Mouse (Mus musculus) layer of hippocampus, adult 18-20 months (tissue): ENCODE measurements around the gene Vmn2r10. TPM values are rescaled to one million over a fixed set of nuclear protein-coding genes. Genes with fewer than 3 reads are reported as not detected.
"Not testable (repeated sequence)": the region's sequence is repeated elsewhere in the genome, so short reads cannot be mapped to it uniquely, and the experiment has no call there.

ENCODE experiments used
- DNase-seq, 2 experiments: peaks; one replicate each; pipeline ENCODE4 v3.0.0; 2022; ENCODE audit warnings: low spot score in 2 of 2
- long read RNA-seq: library from polyadenylated mRNA; stranded (forward); transcript quantifications from one replicate; pipeline ENCODE4 v2.0.0, GENCODE M21; 2021
- total RNA-seq, 2 experiments: library from RNA; stranded (reverse); gene quantifications; 2 replicates each; pipeline ENCODE4 v1.2.3; 2021

The Vmn2r10 gene
- total RNA-seq = not detected
- long read RNA-seq = 0 reads

GRCm38 (mm10) chr5:109006427-109006826 is at the start of gene Vmn2r10:
Gene Vmn2r10, minus strand, starts transcription at chr5:109006527.
- DNase-seq = not testable (repeated sequence)

GRCm38 (mm10) chr5:109055286-109055685 is 49.0 kb upstream of the Vmn2r10 start:
- no peak for DNase-seq

GRCm38 (mm10) chr5:109032591-109032990 is 26.3 kb upstream of the Vmn2r10 start:
- no peak for DNase-seq

GRCm38 (mm10) chr5:108988924-108989323 is 17.4 kb downstream of the Vmn2r10 start:
- no peak for DNase-seq

Other genes with a start within 250 kb of the Vmn2r10 start
- not detected for gene Rnf212, start 231.5 kb downstream of the Vmn2r10 start, total RNA-seq
- gene Tmed11, start 211.2 kb downstream of the Vmn2r10 start, total RNA-seq = not detected
- gene Vmn2r8, start 197.7 kb downstream of the Vmn2r10 start, total RNA-seq = not detected
- gene Vmn2r9, start 153.9 kb downstream of the Vmn2r10 start, total RNA-seq = not detected
- not detected for gene Vmn2r11, start 53.0 kb upstream of the Vmn2r10 start, total RNA-seq
- gene Vmn2r12, start 91.4 kb upstream of the Vmn2r10 start, total RNA-seq = not detected
- gene Vmn2r13, start 185.7 kb upstream of the Vmn2r10 start, total RNA-seq = not detected
- gene Vmn2r14, start 218.2 kb upstream of the Vmn2r10 start, total RNA-seq = not detected